Mouse (Mus musculus): ENCODE measurements around the gene Lamb1. TPM values are rescaled to one million over a fixed set of nuclear protein-coding genes. Genes with fewer than 3 reads are reported as not detected.

Gene Lamb1
- total RNA-seq, 2 experiments from 2014 or later: 49.0 to 56.0 TPM

Other genes with a start within 250 kb of the Lamb1 start
- gene Fam110c, start 191.4 kb upstream of the Lamb1 start, total RNA-seq (2021): under 1 TPM; 0.22 to 0.44 TPM
- not detected for gene Gm6993, start 24.5 kb upstream of the Lamb1 start, total RNA-seq (2021)
- 100 to 1,000 TPM; 445 to 463 TPM for gene Dld, start 86.2 kb downstream of the Lamb1 start, total RNA-seq (2021)
- 1 to 10 TPM in 1 of 2 experiments, under 1 TPM in 1; 0.67 to 1.5 TPM for gene Slc26a3, start 125.6 kb downstream of the Lamb1 start, total RNA-seq (2021)
- gene Cbll1, start 234.4 kb downstream of the Lamb1 start, total RNA-seq (2021): 10 to 100 TPM in 1 of 2 experiments, 1 to 10 TPM in 1; 9.1 to 10.1 TPM